Mouse (Mus musculus): ENCODE data around the gene Fam217a.

DNA sequence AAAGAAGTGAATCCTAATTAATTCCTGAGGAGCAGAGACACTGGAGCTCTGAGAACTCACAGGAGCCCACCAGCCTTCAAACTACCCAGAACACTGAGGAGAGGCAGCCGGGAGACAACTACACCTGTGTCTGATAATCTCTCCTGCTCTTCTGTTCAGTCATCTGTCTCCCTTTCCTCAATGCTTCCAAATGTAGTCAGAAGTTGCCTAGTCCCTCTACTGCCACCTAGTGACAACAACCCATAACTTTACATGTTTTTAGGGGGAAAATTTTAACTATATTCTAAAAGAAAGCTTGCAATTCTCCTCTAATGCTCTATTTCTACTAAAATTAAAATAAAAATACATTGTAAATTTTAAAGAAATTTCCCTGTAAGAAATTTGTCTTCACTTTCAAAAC, 49.0 kb upstream of the Fam217a start:
- peak; percentile 15; the same call in 1 of the 2 replicates for TF ChIP-seq CTCF (IDR thresholded peaks at IDR 0.05; ENCODE audit: extremely low read depth, insufficient read depth, low read length)
- no peak for TF ChIP-seq POLR2A (IDR thresholded peaks at IDR 0.05; ENCODE audit: extremely low read depth, insufficient read depth, low read length)

All from cortical plate, adult 2 months (tissue).